Mouse (Mus musculus): ENCODE data around the gene H2al1j. TPM values are rescaled to one million over a fixed set of nuclear protein-coding genes. Genes with fewer than 3 reads are reported as not detected.

Gene H2al1j
- polyA plus RNA-seq, 1 experiment: not detected

GRCm38 (mm10) chrX:11363890-11364289 lies 36.3 kb downstream of the H2al1j start:
- no peak for DNase-seq
- no peak overlapping the region for H3K4me3 ChIP-seq (ENCODE audit: control insufficient read depth, insufficient read depth, low read length)
- no peak overlapping the region for H3K27ac ChIP-seq (ENCODE audit: control insufficient read depth, insufficient read depth, low read length)
- no peaks in the 10 kb centered on the region for H3K27me3 ChIP-seq (ENCODE audit: control insufficient read depth, insufficient read depth, low read length)
- no peaks in the 10 kb centered on the region for H3K36me3 ChIP-seq (ENCODE audit: control insufficient read depth, insufficient read depth, low read length)
- WGBS: 69% methylated on average over 6 of the region's 6 CpGs
- TF ChIP-seq CTCF (IDR thresholded peaks at IDR 0.05; ENCODE audit: borderline replicate concordance, control insufficient read depth, extremely low read depth, insufficient read depth, low read length, poor library complexity): no peak
- no peak for TF ChIP-seq POLR2A (IDR thresholded peaks at IDR 0.05; ENCODE audit: control insufficient read depth, extremely low read depth, insufficient read depth, low read length, poor library complexity)
- H3K4me1 ChIP-seq (replicated peaks; ENCODE audit: control insufficient read depth, insufficient read depth, low read length): no peaks in the 10 kb centered on the region

GRCm38 (mm10) chrX:11365151-11365550 lies 37.5 kb downstream of the H2al1j start:
- Histone ChIP-seq H3K27ac (ENCODE audit: control insufficient read depth, insufficient read depth, low read length) (no peak overlapping the region), H3K4me1 (replicated peaks; ENCODE audit: control insufficient read depth, insufficient read depth, low read length) (no peaks in the 10 kb centered on the region), H3K4me3 (ENCODE audit: control insufficient read depth, insufficient read depth, low read length) (no peak overlapping the region), H3K36me3 (ENCODE audit: control insufficient read depth, insufficient read depth, low read length) (no peaks in the 10 kb centered on the region), H3K27me3 (ENCODE audit: control insufficient read depth, insufficient read depth, low read length) (no peaks in the 10 kb centered on the region)
- 87% methylated on average over 12 of the region's 12 CpGs for WGBS
- DNase-seq: no peak
- no peak for TF ChIP-seq CTCF (IDR thresholded peaks at IDR 0.05; ENCODE audit: borderline replicate concordance, control insufficient read depth, extremely low read depth, insufficient read depth, low read length, poor library complexity)
- TF ChIP-seq POLR2A (IDR thresholded peaks at IDR 0.05; ENCODE audit: control insufficient read depth, extremely low read depth, insufficient read depth, low read length, poor library complexity): no peak

Other genes starting within 250 kb of the H2al1j start
- gene H2al1a, start 28.6 kb upstream of the H2al1j start, polyA plus RNA-seq (2012; rRNA removed): not detected in 2 replicates
- gene H2al1b, start 25.4 kb upstream of the H2al1j start, polyA plus RNA-seq (2012; rRNA removed): not detected in 2 replicates
- not detected in 2 replicates for gene H2al1c, start 22.2 kb upstream of the H2al1j start, polyA plus RNA-seq (2012; rRNA removed)
- gene H2al1d, start 19.0 kb upstream of the H2al1j start, polyA plus RNA-seq (2012; rRNA removed): not detected in 2 replicates
- not detected in 2 replicates for gene H2al1e, start 15.9 kb upstream of the H2al1j start, polyA plus RNA-seq (2012; rRNA removed)
- gene H2al1f, start 12.7 kb upstream of the H2al1j start, polyA plus RNA-seq (2012; rRNA removed): not detected in 2 replicates
- not detected in 2 replicates for gene H2al1g, start 9.6 kb upstream of the H2al1j start, polyA plus RNA-seq (2012; rRNA removed)
- gene H2al1h, start 6.3 kb upstream of the H2al1j start, polyA plus RNA-seq (2012; rRNA removed): not detected in 2 replicates
- not detected in 2 replicates for gene H2al1i, start 3.2 kb upstream of the H2al1j start, polyA plus RNA-seq (2012; rRNA removed)

Measured in thymus, adult 2 months (tissue).